Mouse (Mus musculus): ENCODE data around the gene Pkp4.

The Pkp4 gene

GRCm38 (mm10) chr2:59219997-59220789, 59.5 kb downstream of the Pkp4 start:
- DNase-seq (ENCODE audit: low spot score), result no peak

GRCm38 (mm10) chr2:59226383-59226782, 65.7 kb downstream of the Pkp4 start:
- DNase-seq (ENCODE audit: low spot score), result no peak

GRCm38 (mm10) chr2:59227011-59227410, 66.4 kb downstream of the Pkp4 start:
- DNase-seq (ENCODE audit: low spot score), result no peak

- DNase-seq (ENCODE audit: low spot score), result no peak
Measured at GRCm38 (mm10) chr2:59227508-59228263, 67.0 kb downstream of the Pkp4 start.

- no peak for DNase-seq (ENCODE audit: low spot score)
Measured at GRCm38 (mm10) chr2:59229250-59229895, 68.7 kb downstream of the Pkp4 start.

- DNase-seq (ENCODE audit: low spot score), result no peak
Measured at GRCm38 (mm10) chr2:59230656-59231055, 70.0 kb downstream of the Pkp4 start.

- no peak for DNase-seq (ENCODE audit: low spot score)
Measured at GRCm38 (mm10) chr2:59231514-59231913, 70.9 kb downstream of the Pkp4 start.

- no peak for DNase-seq (ENCODE audit: low spot score)
Measured at GRCm38 (mm10) chr2:59233294-59233923, 72.8 kb downstream of the Pkp4 start.

- no peak for DNase-seq (ENCODE audit: low spot score)
Measured at GRCm38 (mm10) chr2:59233936-59234335, 73.3 kb downstream of the Pkp4 start.

GRCm38 (mm10) chr2:59234537-59234936, 73.9 kb downstream of the Pkp4 start:
- DNase-seq (ENCODE audit: low spot score), result no peak

GRCm38 (mm10) chr2:59239841-59240395, 79.3 kb downstream of the Pkp4 start:
- DNase-seq (ENCODE audit: low spot score), result no peak

GRCm38 (mm10) chr2:59242117-59242516, 81.5 kb downstream of the Pkp4 start:
- DNase-seq (ENCODE audit: low spot score), result no peak

GRCm38 (mm10) chr2:59244273-59245097, 83.8 kb downstream of the Pkp4 start:
- DNase-seq (ENCODE audit: low spot score), result no peak

GRCm38 (mm10) chr2:59245098-59245388, 84.4 kb downstream of the Pkp4 start:
- no peak for DNase-seq (ENCODE audit: low spot score)

- DNase-seq (ENCODE audit: low spot score), result no peak
Measured at GRCm38 (mm10) chr2:59248806-59249205, 88.2 kb downstream of the Pkp4 start.

- no peak for DNase-seq (ENCODE audit: low spot score)
Measured at GRCm38 (mm10) chr2:59252818-59253217, 92.2 kb downstream of the Pkp4 start.

- DNase-seq (ENCODE audit: low spot score), result no peak
Measured at GRCm38 (mm10) chr2:59253435-59253834, 92.8 kb downstream of the Pkp4 start.

GRCm38 (mm10) chr2:59258821-59259231, 98.2 kb downstream of the Pkp4 start:
- no peak for DNase-seq (ENCODE audit: low spot score)

- no peak for DNase-seq (ENCODE audit: low spot score)
Measured at GRCm38 (mm10) chr2:59259346-59259745, 98.7 kb downstream of the Pkp4 start.

GRCm38 (mm10) chr2:59261203-59261602, 100.6 kb downstream of the Pkp4 start:
- DNase-seq (ENCODE audit: low spot score), result no peak

GRCm38 (mm10) chr2:59266428-59266827, 105.8 kb downstream of the Pkp4 start:
- no peak for DNase-seq (ENCODE audit: low spot score)
